Mouse (Mus musculus): ENCODE results near the gene Traf2. TPM values are rescaled to one million over a fixed set of nuclear protein-coding genes. Genes with fewer than 3 reads are reported as not detected.

Gene Traf2
- polyA plus RNA-seq, 2 experiments: 18.9 to 29.2 TPM

- Histone ChIP-seq H3K9me3 (ENCODE audit: control insufficient read depth, low read length) (no peaks in the 10 kb centered on the region), H3K27ac (replicated peaks; ENCODE audit: low read depth, low read length) (no peak overlapping the region), H3K4me1 (ENCODE audit: control insufficient read depth, insufficient read depth, low read length) (peaks cover 14% of the 10 kb centered on the region), H3K9ac (ENCODE audit: low read depth, low read length, severe bottlenecking) (no peak overlapping the region), H3K27me3 (ENCODE audit: control insufficient read depth, insufficient read depth, low read length) (peaks cover 15% of the 10 kb centered on the region), H3K36me3 (ENCODE audit: control insufficient read depth, insufficient read depth, low read length) (peaks cover 68% of the 10 kb centered on the region), H3K4me2 (replicated peaks; ENCODE audit: low read depth, low read length, severe bottlenecking) (no peak overlapping the region), H3K4me3 (replicated peaks; ENCODE audit: low read length) (no peak overlapping the region)
- DNase-seq (ENCODE audit: low spot score) (no peak), ATAC-seq (ENCODE audit: low FRiP score, low read depth) (no peak)
- no peak for TF ChIP-seq POLR2A (IDR thresholded peaks at IDR 0.05; ENCODE audit: borderline replicate concordance, extremely low read depth, insufficient read depth, insufficient read length)
- 87% methylated on average over 4 of the region's 4 CpGs for WGBS
These were observed 38.1 kb upstream of the Traf2 start for GRCm38 (mm10) chr2:25584856-25585255.

DNA sequence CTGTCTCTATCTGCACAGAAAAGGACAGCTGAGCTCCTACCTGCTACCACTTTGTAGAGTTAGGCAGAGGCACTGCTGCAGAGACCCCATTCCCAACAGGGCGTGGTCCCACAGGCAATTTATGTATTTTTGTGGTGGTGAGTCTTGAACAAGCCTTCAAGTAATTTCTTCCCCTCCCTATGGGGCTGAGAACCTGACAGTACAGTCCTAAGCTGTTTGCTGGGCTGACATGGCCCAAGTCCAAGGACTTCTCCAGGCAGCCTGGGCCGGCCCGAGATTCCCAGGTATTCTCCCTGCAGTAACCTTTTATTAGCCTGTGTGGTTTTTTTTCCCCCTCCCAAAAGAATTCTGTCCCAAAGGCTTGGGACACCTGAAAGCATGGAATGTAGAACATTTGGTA lies 37.4 kb upstream of the Traf2 start:
- Histone ChIP-seq H3K9ac (ENCODE audit: low read depth, low read length, severe bottlenecking) (no peak overlapping the region), H3K27me3 (ENCODE audit: control insufficient read depth, insufficient read depth, low read length) (peaks cover 22% of the 10 kb centered on the region), H3K4me2 (replicated peaks; ENCODE audit: low read depth, low read length, severe bottlenecking) (no peak overlapping the region), H3K27ac (replicated peaks; ENCODE audit: low read depth, low read length) (no peak overlapping the region), H3K4me3 (replicated peaks; ENCODE audit: low read length) (no peak overlapping the region), H3K9me3 (ENCODE audit: control insufficient read depth, low read length) (no peaks in the 10 kb centered on the region), H3K36me3 (ENCODE audit: control insufficient read depth, insufficient read depth, low read length) (peaks cover 61% of the 10 kb centered on the region), H3K4me1 (ENCODE audit: control insufficient read depth, insufficient read depth, low read length) (peaks cover 20% of the 10 kb centered on the region)
- ATAC-seq (ENCODE audit: low FRiP score, low read depth) (no peak), DNase-seq (ENCODE audit: low spot score) (no peak)
- TF ChIP-seq POLR2A (IDR thresholded peaks at IDR 0.05; ENCODE audit: borderline replicate concordance, extremely low read depth, insufficient read depth, insufficient read length): no peak
- WGBS: 81% methylated on average over 3 of the region's 3 CpGs

- Histone ChIP-seq H3K4me3 (replicated peaks; ENCODE audit: low read length) (no peak overlapping the region), H3K4me1 (ENCODE audit: control insufficient read depth, insufficient read depth, low read length) (peaks cover 20% of the 10 kb centered on the region), H3K27me3 (ENCODE audit: control insufficient read depth, insufficient read depth, low read length) (peaks cover 28% of the 10 kb centered on the region), H3K36me3 (ENCODE audit: control insufficient read depth, insufficient read depth, low read length) (peaks cover 57% of the 10 kb centered on the region), H3K9ac (ENCODE audit: low read depth, low read length, severe bottlenecking) (no peak overlapping the region), H3K9me3 (ENCODE audit: control insufficient read depth, low read length) (no peaks in the 10 kb centered on the region), H3K4me2 (replicated peaks; ENCODE audit: low read depth, low read length, severe bottlenecking) (no peak overlapping the region), H3K27ac (replicated peaks; ENCODE audit: low read depth, low read length) (no peak overlapping the region)
- TF ChIP-seq POLR2A (IDR thresholded peaks at IDR 0.05; ENCODE audit: borderline replicate concordance, extremely low read depth, insufficient read depth, insufficient read length): no peak
- ATAC-seq (ENCODE audit: low FRiP score, low read depth) (no peak), DNase-seq (ENCODE audit: low spot score) (no peak)
- WGBS: 78% methylated on average over 4 of the region's 4 CpGs
These were observed 36.8 kb upstream of the Traf2 start for GRCm38 (mm10) chr2:25583571-25583970.

DNA sequence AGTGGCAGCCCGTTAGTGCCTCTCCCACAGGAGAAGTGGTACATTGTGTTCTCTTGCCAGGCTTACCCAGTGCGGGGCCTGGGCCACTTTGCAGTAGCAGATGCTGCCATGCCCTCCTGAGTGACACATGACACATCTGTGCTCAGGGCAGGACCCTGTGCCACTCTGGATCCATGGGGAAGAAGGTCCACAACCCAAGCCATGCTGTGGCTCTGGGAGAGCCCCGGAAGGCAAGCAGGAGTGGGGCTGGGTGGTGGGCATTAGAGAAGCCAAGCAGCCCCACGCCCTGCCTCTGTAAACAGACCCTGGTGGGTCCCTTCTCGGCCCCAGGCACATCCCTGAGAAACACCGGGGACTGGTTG lies 36.4 kb upstream of the Traf2 start:
- H3K9ac ChIP-seq (ENCODE audit: low read depth, low read length, severe bottlenecking): no peak overlapping the region
- no peak overlapping the region for H3K4me2 ChIP-seq (replicated peaks; ENCODE audit: low read depth, low read length, severe bottlenecking)
- no peak for DNase-seq (ENCODE audit: low spot score)
- H3K36me3 ChIP-seq (ENCODE audit: control insufficient read depth, insufficient read depth, low read length): peaks cover 53% of the 10 kb centered on the region
- 87% methylated on average over 6 of the region's 6 CpGs for WGBS
- no peak overlapping the region for H3K4me3 ChIP-seq (replicated peaks; ENCODE audit: low read length)
- TF ChIP-seq POLR2A (IDR thresholded peaks at IDR 0.05; ENCODE audit: borderline replicate concordance, extremely low read depth, insufficient read depth, insufficient read length): no peak
- ATAC-seq (ENCODE audit: low FRiP score, low read depth): no peak
- H3K27me3 ChIP-seq (ENCODE audit: control insufficient read depth, insufficient read depth, low read length): peaks cover 32% of the 10 kb centered on the region
- peaks cover 20% of the 10 kb centered on the region for H3K4me1 ChIP-seq (ENCODE audit: control insufficient read depth, insufficient read depth, low read length)
- H3K9me3 ChIP-seq (ENCODE audit: control insufficient read depth, low read length): no peaks in the 10 kb centered on the region
- H3K27ac ChIP-seq (replicated peaks; ENCODE audit: low read depth, low read length): no peak overlapping the region

GRCm38 (mm10) chr2:25582466-25583119 lies 35.9 kb upstream of the Traf2 start:
- WGBS: 45% methylated on average over 12 of the region's 12 CpGs
- H3K9ac ChIP-seq (ENCODE audit: low read depth, low read length, severe bottlenecking): no peak overlapping the region
- peaks cover 48% of the 10 kb centered on the region for H3K36me3 ChIP-seq (ENCODE audit: control insufficient read depth, insufficient read depth, low read length)
- no peak overlapping the region for H3K4me3 ChIP-seq (replicated peaks; ENCODE audit: low read length)
- no peak overlapping the region for H3K4me2 ChIP-seq (replicated peaks; ENCODE audit: low read depth, low read length, severe bottlenecking)
- no peak for DNase-seq (ENCODE audit: low spot score)
- TF ChIP-seq POLR2A (IDR thresholded peaks at IDR 0.05; ENCODE audit: borderline replicate concordance, extremely low read depth, insufficient read depth, insufficient read length): no peak
- H3K4me1 ChIP-seq (ENCODE audit: control insufficient read depth, insufficient read depth, low read length): peaks cover 25% of the 10 kb centered on the region
- no peak for ATAC-seq (ENCODE audit: low FRiP score, low read depth)
- H3K27me3 ChIP-seq (ENCODE audit: control insufficient read depth, insufficient read depth, low read length): peaks cover 38% of the 10 kb centered on the region
- H3K9me3 ChIP-seq (ENCODE audit: control insufficient read depth, low read length): no peaks in the 10 kb centered on the region
- H3K27ac ChIP-seq (replicated peaks; ENCODE audit: low read depth, low read length): no peak overlapping the region
